Mouse (Mus musculus): ENCODE data around the gene Togaram2.

DNA sequence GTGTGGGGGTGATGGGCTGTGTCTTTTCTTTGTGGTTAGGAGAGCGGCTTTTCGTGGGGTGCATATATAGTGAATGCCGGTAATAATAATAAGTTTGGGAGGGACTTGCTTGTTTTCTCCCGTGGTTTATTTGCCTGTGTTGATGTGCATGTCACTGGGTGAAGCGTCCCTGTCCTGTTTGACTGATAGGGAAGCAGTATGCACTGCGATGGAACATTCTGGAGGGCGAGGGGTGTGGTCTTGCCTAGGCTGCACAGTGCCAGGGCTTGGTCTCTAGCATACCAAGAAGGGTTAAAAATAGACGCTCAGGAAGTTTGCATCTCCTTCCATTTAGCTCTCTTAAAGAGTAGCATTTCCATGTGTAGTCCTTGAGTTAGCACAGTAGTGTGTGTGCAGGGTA, 36.3 kb upstream of the Togaram2 start:
- TF ChIP-seq CTCF (IDR thresholded peaks at IDR 0.05; ENCODE audit: borderline replicate concordance, insufficient read depth, low read depth, low read length) (no peak), POLR2A (IDR thresholded peaks at IDR 0.05; ENCODE audit: borderline replicate concordance, insufficient read depth, low read length) (no peak)

Measured in cerebellum, adult 2 months (tissue).